Mouse (Mus musculus): Measurements from ENCODE around the gene Tbx3.

- TF ChIP-seq CTCF (IDR thresholded peaks at IDR 0.05; ENCODE audit: low read depth) (no peak), EP300 (IDR thresholded peaks at IDR 0.05; ENCODE audit: low read depth) (no peak)
Observed at GRCm38 (mm10) chr5:119662326-119662725, 8.1 kb upstream of the Tbx3 start.
